Mouse (Mus musculus) c-Kit-positive CD71-positive TER-119-positive erythroid progenitor cells, embryonic 14.5 days (primary cell): Measurements from ENCODE around the gene Mutyh.
A peak's percentile ranks its signal among the peaks of the same experiment; 100 is the strongest.
"Not testable (repeated sequence)": the region's sequence is repeated elsewhere in the genome, so short reads cannot be mapped to it uniquely, and the experiment has no call there.

Experiments
- DNase-seq: peaks from one replicate; pipeline ENCODE4 v3.0.0-alpha.2; 2013; ENCODE audit warnings: low spot score

Mutyh gene

DNA sequence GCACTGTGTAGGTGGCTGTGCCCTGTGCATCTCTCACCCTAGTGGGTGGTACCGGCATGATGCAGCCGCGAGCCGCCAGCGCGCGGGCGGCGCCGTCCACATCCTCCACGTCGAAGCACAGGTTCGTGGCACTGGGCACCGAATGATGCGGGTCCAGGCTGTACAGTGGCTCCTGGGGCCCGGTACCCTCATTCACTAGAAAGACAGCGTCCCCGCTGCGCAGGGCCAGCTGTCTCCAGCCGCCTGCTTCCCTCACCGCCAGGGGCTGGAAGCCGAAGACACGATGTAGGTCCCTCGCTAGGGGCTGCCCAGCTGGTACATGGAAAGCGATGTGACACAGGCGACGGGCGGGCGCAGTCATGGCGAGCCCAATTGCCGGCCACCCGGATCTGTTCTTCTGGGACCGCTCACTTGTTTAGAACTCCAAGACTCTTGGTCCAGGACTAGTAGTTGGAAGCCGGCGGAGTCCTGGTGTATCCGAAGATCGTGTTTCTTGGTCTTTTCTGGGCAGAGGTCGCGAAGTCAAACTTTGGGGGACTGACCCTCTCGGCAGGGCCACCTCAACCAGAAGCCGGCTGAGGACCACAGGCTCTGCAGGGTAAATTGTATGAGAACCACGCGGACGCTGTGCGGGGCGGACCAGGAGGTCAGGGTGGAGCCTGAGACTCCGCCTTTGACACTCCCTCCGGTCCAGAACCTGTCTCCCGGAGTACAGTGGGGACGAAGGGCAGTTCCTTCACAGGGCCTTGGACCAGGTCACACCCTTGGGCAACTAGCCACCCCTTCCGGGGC, 13.6 kb downstream of the Mutyh start:
- peak; percentile 60 for DNase-seq

DNA sequence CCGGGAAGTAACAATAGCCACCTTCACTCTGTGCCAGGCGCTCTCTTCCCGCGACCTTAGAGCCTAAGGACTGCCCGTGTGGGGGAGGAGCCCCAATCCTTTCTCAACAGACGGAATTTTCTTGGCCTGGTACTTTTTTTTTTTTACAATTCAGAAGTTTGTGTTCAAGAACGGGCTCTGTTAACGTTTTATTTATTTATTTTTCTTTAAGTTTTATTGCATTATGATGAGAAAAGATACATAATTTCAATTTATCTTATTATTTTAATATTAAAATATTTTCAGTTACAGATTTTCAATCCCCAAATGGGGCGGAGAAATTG, 14.1 kb downstream of the Mutyh start, which contains the start of gene Hpdl:
Gene Hpdl, minus strand, starts transcription at position 14 of the 323 bp plus-strand sequence.
- no peak for DNase-seq

DNA sequence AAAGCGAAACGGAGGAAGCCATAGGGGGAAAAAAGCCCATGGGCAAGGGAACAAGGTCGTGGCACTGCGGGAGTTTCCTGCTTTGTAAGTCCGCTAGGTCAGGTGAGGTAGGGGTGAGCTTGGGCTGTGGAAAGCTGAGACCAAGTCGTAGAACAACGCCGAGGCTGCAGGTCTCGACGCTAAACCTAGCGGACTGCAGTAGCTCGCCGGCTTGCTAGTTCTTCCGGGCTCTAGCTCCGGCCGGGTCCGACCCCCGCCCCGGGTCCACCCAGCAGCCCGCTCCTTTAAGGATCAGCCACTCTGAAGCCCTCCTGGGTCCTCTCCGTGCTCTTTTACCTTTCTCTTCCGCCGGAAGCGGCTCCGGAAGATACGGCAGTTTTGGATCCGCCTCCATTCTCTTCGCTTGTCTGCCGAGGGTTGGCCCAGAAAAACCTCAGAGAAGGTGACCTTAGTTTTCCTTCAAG, 17.1 kb downstream of the Mutyh start:
- DNase-seq, result peak; percentile 62

DNA sequence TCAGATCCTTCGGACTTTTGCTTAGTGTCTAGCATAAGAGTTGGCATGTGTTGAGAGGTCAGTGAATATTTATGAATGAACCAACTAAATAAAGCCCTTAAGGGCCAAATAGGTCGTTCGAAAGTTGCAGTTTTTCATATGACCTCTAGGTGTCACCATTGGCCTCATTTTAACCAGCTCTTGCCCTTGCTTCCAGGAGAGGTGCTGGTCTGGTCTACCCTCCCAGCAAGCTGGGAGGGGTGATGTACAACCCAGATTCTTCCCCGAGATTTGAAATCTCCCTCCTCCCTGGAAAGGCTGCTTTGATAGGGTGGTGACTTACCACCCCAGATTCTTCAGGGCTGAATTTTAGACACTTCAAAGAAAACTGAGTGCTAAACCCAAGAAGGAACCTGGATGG, 20.3 kb downstream of the Mutyh start:
- peak; percentile 73 for DNase-seq

DNA sequence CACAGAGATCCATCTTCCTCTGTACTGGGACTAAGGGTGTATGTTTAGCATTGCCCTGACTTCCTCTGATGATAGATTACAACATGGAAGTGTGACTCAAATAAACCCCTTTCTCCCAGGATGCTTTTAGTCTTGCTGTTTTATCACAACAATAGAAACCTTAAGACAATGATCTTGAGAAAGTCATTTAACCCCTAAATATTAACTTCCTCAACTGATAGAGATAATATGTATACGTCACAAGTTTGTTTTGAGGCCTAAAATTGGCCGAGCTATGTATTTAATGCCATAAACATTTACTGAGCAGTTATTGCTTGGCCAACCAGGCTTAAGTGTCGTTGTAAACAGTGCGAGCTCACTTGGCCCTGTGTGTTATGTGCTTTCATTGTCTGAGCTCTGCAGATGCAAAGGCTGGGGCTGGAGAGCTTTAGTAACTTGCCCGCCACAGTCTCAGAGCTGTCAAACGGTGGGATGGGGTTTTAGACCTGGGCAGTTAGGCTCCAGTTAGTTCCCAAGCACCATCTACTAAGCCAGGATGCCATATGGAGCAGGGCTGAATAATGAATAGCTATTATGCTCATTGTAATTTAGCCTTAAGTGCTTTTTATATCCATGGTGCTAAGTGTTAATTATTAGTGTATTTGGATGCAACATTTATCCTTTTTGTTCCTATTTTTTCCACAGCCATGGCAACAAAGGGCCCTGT, 22.0 kb downstream of the Mutyh start:
- no peak for DNase-seq

DNA sequence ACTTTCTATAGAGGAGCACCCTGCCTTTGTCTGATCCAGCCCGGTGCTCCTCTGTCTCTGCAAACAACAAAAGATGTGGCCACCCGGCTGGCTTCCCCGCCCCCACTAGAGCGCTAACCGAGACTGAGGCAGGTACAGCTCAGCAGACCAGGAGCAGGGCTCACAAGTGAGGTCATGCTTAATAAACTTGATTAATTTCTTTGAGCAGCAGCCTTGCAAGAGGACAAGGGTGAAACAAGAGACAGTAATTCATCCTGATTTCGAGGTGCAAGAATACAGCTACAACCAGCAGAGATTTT, 22.5 kb downstream of the Mutyh start:
- no peak for DNase-seq

DNA sequence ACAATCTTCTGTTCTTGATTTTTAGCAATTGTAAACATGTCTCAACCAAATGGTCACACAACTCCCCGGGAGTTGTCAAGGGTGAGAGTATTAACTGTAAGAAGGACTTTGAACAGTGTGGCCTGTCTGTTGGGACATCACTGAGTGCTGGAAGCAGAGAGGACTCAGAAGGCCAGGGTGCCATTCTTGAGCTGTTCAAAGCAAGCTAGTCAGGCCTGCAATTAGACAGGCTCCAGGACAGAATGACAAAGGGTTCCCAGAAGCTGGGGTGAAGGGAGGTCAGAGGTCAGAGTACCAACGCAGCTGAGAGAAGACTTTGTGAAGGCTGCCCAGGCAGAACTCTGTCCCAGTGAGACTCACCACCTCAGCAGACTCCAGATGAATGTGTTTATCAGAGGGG, 31.5 kb downstream of the Mutyh start:
- DNase-seq, result no peak

DNA sequence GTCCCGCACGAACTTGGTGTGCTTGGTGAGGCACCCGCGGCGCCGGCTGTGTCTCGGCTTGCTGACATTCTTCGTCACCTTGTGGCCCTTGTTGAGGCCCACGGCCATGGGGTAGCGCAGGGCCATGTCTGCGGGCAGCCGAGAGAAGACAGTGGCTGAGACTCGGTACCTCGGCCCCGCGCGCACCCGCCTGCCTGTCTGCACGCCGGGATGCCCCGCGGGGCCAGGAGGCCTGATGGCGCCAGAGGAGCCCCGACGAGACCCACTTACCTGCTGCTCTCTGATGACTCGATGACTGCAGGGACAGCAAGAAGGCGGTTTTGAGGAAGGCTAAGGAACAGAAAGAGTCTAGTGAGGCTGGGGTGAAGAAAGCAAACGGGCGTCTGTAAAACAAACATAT, 32.6 kb downstream of the Mutyh start:
- not testable (repeated sequence) for DNase-seq

DNA sequence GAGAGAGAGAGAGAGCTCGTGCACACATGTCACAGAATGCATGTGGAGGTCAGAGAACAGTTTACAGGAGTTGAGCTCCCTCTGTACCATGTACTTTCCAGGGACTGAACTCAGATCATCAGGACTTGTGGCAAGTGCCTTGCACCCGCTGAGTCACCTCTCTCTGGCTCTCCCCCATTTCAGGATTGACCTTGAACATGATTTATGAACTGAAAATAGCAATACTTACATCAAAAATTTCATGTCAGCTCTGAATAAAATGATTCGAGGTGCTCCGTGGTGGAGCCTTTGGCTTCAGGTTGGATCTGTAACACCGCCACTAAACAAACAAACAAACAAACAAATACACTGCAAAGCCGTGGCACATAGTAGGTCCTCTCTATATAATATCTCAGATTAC, 33.3 kb downstream of the Mutyh start:
- DNase-seq, result no peak

DNA sequence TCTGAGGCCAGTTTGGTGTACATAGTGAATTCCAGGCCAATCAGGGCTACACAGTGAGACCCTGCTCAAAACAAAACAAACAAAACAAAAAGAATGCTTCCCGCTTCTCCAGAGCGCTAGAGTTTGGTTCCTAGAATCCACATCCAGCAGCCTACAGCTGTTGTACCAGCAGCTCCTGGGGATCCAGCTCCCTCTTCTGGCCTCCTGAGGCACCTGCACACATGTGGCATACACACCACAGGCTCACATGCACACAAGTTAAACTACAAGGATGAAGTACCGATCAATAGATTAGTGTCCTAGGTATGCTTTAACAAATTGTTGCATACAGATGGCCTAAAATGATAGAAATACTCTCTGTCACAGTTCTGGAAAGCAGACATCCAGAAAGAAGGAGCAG, 36.8 kb downstream of the Mutyh start:
- no peak for DNase-seq

DNA sequence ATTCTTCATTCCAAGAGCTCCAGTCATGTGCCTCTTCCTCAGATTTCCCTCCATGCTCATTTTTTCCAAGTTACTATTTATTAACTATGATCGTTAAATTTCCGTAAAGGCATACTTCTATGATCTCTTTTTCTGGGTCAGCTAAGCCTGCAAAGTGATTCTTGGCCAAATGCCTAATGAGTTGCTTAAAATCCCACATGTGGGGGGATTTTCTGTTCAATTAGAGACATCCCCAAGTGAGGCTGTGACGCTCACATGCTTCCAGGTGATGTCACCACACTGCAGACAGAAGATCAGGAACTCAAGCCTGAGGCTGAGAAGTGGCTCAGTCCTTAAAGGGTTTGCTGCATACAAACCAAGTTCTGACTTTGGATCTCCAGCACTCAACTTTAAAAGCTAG, 42.4 kb downstream of the Mutyh start:
- no peak for DNase-seq

DNA sequence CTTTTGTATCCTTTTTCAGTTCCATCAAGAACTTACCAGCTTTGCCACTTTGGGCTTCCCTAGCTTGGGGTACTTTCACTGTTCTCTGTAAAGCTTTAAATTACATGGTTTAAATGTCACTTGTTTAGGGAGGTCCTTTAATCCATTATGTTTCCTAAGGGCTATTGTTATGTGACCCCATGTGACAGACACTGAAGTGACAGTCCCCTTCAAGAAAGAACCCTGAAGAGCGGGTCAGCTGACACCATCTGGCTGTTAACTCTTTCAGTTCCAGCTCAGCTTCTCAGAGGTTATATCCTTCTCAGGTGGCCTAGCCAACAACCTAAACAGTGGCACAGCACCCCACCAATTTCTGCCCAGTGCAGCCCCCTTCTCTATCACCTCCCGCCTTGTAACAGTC, 46.8 kb downstream of the Mutyh start:
- no peak for DNase-seq

DNA sequence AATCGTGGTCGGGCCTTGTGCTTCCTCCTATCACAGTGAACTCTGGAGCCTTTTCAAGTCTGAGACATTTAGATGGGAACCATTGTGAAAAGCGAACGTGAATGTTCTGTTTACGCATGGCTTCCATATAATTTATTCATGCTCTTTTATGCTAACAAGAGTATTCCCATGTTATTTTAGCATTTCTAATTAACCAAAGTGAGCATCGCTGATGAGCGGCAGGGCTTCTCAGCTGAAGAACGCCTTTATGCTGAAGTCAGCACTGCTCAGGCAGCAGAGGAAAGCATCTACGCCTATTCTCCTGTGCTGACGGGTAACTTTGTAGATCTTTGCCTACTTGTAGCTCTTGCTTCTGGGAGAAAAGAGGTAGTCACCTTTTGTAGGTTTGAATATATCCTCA, 49.7 kb downstream of the Mutyh start:
- no peak for DNase-seq

DNA sequence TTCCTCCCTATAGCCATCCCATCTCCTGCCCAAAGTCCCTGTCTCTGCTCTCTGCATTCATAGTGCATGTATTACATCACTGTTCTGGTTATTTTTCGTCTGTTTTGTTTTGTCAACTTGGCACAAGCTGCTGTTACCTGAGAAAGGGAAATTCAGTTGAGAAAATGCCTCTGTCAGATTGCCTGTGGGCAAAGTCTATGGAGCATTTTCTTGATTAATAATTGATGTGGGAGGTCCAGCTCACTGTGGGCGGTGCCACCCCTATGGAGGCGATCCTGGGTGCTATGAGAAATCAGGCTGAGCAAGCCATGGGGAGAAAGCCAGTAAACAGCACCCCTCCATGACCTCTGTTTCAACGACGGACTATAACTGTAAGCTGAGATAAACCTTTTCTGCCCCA, 52.2 kb downstream of the Mutyh start:
- DNase-seq, result no peak

DNA sequence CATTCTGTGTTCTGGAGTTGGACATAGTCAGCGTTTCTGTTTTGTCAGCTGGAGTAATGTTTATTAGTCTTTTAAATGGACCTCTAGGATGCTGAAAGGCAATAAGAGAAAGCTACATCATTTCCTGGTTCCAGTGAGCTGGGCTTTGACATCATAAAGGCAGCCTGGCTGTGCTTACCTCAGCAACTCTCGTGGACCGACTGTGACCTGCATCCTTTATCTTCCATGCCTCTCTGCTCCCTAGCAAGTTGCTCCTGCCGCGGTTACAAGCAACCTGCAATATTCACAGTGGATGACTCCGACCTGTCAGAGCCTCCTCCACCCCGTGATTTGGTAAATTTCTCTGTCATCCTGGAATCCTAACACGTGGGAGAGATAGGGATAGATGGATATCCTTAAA, 54.5 kb downstream of the Mutyh start:
- DNase-seq, result no peak
